Mouse (Mus musculus) myocyte (in vitro differentiated cells): ENCODE measurements around the gene Wdr95. TPM values are rescaled to one million over a fixed set of nuclear protein-coding genes. Genes with fewer than 3 reads are reported as not detected.

Source experiments
- H3K27me3 ChIP-seq: one replicate; pipeline ENCODE4 v1.6.1; 2011; ENCODE audit not compliant: control insufficient read depth, insufficient read depth, insufficient read length
- H3K36me3 ChIP-seq: one replicate; pipeline ENCODE4 v1.6.1; 2011; ENCODE audit not compliant: control insufficient read depth, insufficient read depth
- H3K4me2 ChIP-seq: one replicate; pipeline ENCODE4 v1.6.1; 2011; ENCODE audit warnings: low read depth, control low read depth
- H3K4me3 ChIP-seq: one replicate; pipeline ENCODE4 v1.5.1; 2011; ENCODE audit warnings: mild to moderate bottlenecking, control low read depth, moderate library complexity
- H3K79me2 ChIP-seq: one replicate; pipeline ENCODE4 v1.6.1; 2011; ENCODE audit not compliant: control insufficient read depth, insufficient read depth
- H3ac ChIP-seq: one replicate; pipeline ENCODE4 v1.6.1; 2011; ENCODE audit not compliant: control insufficient read depth, insufficient read length
- CEBPB ChIP-seq: IDR thresholded peaks from 2 replicates; pipeline ENCODE4 v1.6.1; 2011; ENCODE audit warnings: mild to moderate bottlenecking, moderate library complexity; ENCODE audit not compliant: poor library complexity, insufficient read depth, severe bottlenecking
- E2F4 ChIP-seq: IDR thresholded peaks from one replicate; pipeline ENCODE4 v1.6.1; 2011; ENCODE audit warnings: mild to moderate bottlenecking, control low read depth, moderate library complexity; ENCODE audit not compliant: insufficient read depth
- MAX ChIP-seq: IDR thresholded peaks from one replicate; pipeline ENCODE4 v1.6.1; 2011; ENCODE audit warnings: low read depth, mild to moderate bottlenecking, control low read depth
- MYOD1 ChIP-seq, 3 experiments: IDR thresholded peaks; one replicate each; pipeline ENCODE4 v1.6.1; 2011; ENCODE audit warnings: control low read depth in 2 of 3, low read depth in 2 of 3, mild to moderate bottlenecking in 2 of 3, moderate library complexity in 1 of 3; ENCODE audit not compliant: insufficient read length in 2 of 3, control insufficient read depth in 1 of 3
- MYOG ChIP-seq, 3 experiments: IDR thresholded peaks; one replicate each; pipeline ENCODE4 v1.6.1; 2011; ENCODE audit warnings: control low read depth in 2 of 3, low read depth in 2 of 3, mild to moderate bottlenecking in 2 of 3; ENCODE audit not compliant: insufficient read length in 2 of 3, control insufficient read depth in 1 of 3, insufficient read depth in 1 of 3
- POLR2A ChIP-seq: IDR thresholded peaks from one replicate; pipeline ENCODE4 v1.6.1; 2011; ENCODE audit warnings: low read depth, mild to moderate bottlenecking, control low read depth, moderate library complexity; ENCODE audit not compliant: insufficient read length
- POLR2AphosphoS2 ChIP-seq: IDR thresholded peaks from one replicate; pipeline ENCODE4 v1.6.1; 2011; ENCODE audit warnings: low read depth, control low read depth; ENCODE audit not compliant: insufficient read length
- REST ChIP-seq: IDR thresholded peaks from one replicate; pipeline ENCODE4 v1.6.1; 2011; ENCODE audit warnings: mild to moderate bottlenecking, control low read depth, moderate library complexity; ENCODE audit not compliant: insufficient read depth, insufficient read length
- SRF ChIP-seq: IDR thresholded peaks from one replicate; pipeline ENCODE4 v1.6.1; 2011; ENCODE audit warnings: low read depth; ENCODE audit not compliant: control insufficient read depth, insufficient read length
- TCF12 ChIP-seq: IDR thresholded peaks from one replicate; pipeline ENCODE4 v1.6.1; 2011; ENCODE audit warnings: mild to moderate bottlenecking, control low read depth; ENCODE audit not compliant: poor library complexity, insufficient read depth, severe bottlenecking
- TCF3 ChIP-seq: IDR thresholded peaks from one replicate; pipeline ENCODE4 v1.6.1; 2011; ENCODE audit warnings: low read depth, control low read depth; ENCODE audit not compliant: insufficient read length
- USF1 ChIP-seq: IDR thresholded peaks from one replicate; pipeline ENCODE4 v1.6.1; 2011; ENCODE audit warnings: low read depth, mild to moderate bottlenecking, control low read depth, moderate library complexity
- polyA plus RNA-seq: library from polyadenylated mRNA; unstranded; fragments of >200 nt; fragmentation: generic; extraction: Trizol; gene quantifications from one replicate; pipeline ENCODE4 v1.2.1, GENCODE M21; 2012; ENCODE audit warnings: missing spikeins

The Wdr95 gene
- polyA plus RNA-seq, 1 experiment = 0.07 TPM

DNA sequence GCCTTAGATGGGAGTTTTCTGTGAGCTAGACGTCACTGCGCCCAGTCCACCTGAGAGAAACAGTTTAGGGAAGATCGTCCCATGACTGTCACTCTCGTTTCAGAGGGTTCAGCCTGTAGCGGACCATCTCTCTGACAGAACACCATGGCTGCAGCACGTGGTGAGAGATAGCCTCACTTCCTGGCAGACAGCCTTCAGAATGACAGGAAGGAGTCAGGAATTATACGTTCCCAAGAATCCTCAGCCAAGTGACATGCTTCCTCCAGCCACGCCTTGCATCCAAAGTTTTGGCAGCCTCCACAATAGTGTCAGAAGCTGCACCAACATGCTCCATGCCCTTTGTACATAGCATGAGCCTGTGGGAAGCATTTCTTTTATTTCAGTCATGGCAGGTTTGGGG is 10.1 kb downstream of the Wdr95 start:
- no peak overlapping the region for H3K4me3 ChIP-seq
- no peaks in the 10 kb centered on the region for H3K36me3 ChIP-seq
- H3ac ChIP-seq = no peak overlapping the region
- no peaks in the 10 kb centered on the region for H3K27me3 ChIP-seq
- H3K4me2 ChIP-seq = peak overlapping the region; percentile 25
- TF ChIP-seq MYOG (IDR thresholded peaks at IDR 0.05; ENCODE audit: control insufficient read depth in 1 of 3, insufficient read depth in 1 of 3, insufficient read length in 2 of 3, low read depth in 2 of 3) = no peak
- TF ChIP-seq MYOD1 (IDR thresholded peaks at IDR 0.05; ENCODE audit: control insufficient read depth in 1 of 3, insufficient read length in 2 of 3, low read depth in 2 of 3) = no peak
- no peak for TF ChIP-seq POLR2A
- no peak for TF ChIP-seq REST
- TF ChIP-seq CEBPB = no peak
- no peak for TF ChIP-seq E2F4
- no peak for TF ChIP-seq POLR2AphosphoS2
- no peak for TF ChIP-seq TCF3
- TF ChIP-seq SRF = no peak
- TF ChIP-seq TCF12 = no peak
- no peak for TF ChIP-seq MAX
- TF ChIP-seq USF1 = no peak
- no peaks in the 10 kb centered on the region for H3K79me2 ChIP-seq

DNA sequence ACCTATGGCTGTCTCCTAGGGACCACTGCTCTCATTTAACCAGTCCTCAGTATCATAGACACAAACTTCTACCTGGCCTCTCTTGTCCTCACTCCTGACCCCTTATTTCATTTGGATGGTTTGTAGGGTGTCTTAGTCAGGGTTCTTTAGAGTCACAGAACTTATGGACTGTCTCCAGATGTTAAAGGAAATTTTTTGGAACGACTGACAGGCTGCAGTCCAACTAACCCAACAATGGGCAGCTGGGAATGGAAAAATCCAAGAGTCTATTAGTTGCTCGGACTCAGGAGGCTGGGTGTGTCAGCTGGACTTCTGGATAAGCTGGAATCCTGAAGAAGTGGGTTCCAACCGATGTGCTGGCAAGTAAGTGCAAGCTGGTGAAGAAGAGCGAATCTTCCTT is 10.6 kb downstream of the Wdr95 start:
- TF ChIP-seq CEBPB = no peak
- TF ChIP-seq TCF12 = no peak
- TF ChIP-seq REST = no peak
- no peak for TF ChIP-seq MYOD1 (IDR thresholded peaks at IDR 0.05; ENCODE audit: control insufficient read depth in 1 of 3, insufficient read length in 2 of 3, low read depth in 2 of 3)
- no peak for TF ChIP-seq SRF
- no peak for TF ChIP-seq MAX
- TF ChIP-seq E2F4 = no peak
- no peak for TF ChIP-seq MYOG (IDR thresholded peaks at IDR 0.05; ENCODE audit: control insufficient read depth in 1 of 3, insufficient read depth in 1 of 3, insufficient read length in 2 of 3, low read depth in 2 of 3)
- TF ChIP-seq USF1 = no peak
- TF ChIP-seq POLR2A = no peak
- no peak for TF ChIP-seq TCF3
- no peak for TF ChIP-seq POLR2AphosphoS2

DNA sequence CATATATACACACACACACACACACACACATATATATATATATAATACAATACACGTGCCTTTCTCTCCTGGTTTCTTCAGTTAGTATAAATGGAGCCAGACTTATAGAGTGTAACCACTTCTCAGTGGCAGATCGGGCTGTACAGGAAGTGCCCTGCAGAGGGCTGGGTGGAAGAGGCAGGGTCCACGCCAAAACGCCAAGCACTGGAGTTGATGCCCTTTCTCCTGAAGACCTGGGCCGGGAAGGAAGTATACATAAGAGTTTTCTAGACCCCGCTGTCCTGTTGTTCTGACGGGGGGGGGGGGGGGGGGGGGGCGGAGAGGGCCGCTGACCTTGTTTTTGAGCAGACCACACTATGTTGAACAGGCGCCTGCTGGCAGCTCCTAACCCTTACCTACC is 22.7 kb downstream of the Wdr95 start:
- Histone ChIP-seq H3K27me3 (peaks cover 16% of the 10 kb centered on the region), H3K36me3 (no peaks in the 10 kb centered on the region), H3K4me2 (no peak overlapping the region), H3ac (no peak overlapping the region), H3K4me3 (no peak overlapping the region), H3K79me2 (no peaks in the 10 kb centered on the region)
- TF ChIP-seq SRF (no peak), REST (no peak), CEBPB (no peak), MAX (no peak), POLR2A (no peak), POLR2AphosphoS2 (no peak), E2F4 (no peak), MYOD1 (IDR thresholded peaks at IDR 0.05; ENCODE audit: control insufficient read depth in 1 of 3, insufficient read length in 2 of 3, low read depth in 2 of 3) (no peak), MYOG (IDR thresholded peaks at IDR 0.05; ENCODE audit: control insufficient read depth in 1 of 3, insufficient read depth in 1 of 3, insufficient read length in 2 of 3, low read depth in 2 of 3) (no peak), USF1 (no peak), TCF12 (no peak), TCF3 (no peak)

More for the DNA sequence above, 10.6 kb downstream of the Wdr95 start:
- H3ac ChIP-seq = no peak overlapping the region
- no peak overlapping the region for H3K4me2 ChIP-seq
- no peaks in the 10 kb centered on the region for H3K27me3 ChIP-seq
- H3K36me3 ChIP-seq = no peaks in the 10 kb centered on the region
- H3K79me2 ChIP-seq = no peaks in the 10 kb centered on the region
- H3K4me3 ChIP-seq = no peak overlapping the region

DNA sequence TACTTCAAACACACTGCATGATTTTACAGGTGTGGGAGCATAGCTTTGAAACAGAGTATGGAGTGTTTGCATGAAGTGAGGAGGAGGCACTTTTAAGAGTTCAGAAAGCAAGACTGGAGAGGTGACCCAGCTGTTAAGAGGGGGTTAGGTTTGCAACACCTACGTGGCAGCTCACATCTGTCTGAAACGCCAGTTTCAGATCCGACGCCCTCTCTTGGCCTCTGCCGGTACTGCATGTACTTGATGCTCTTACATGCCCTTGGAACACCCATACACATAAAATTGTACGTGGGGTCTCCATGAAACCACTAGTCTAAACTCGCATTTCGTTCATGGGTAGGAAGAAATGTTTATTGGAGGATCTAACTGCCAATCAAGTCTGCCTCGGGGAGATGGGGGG is 24.3 kb downstream of the Wdr95 start:
- TF ChIP-seq TCF12 = no peak

DNA sequence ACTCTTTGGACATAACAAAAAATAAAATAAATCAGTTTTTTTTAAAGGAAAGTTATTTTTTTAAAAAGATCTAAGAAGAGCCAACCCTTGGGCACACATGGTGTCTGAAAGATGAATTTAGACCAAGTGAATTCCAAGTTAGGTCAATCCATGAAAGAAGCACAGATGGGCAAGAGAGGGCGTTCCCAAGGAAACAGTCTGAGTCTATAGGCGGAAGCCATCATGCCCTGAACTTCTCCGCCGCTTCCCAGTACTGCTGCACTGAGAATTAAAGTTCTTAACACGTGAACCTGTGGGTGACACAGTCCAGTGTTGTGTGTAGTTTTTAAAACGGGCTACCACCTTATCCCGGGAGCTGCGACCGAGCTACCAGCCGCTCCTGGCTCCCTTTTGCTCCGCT is 24.9 kb downstream of the Wdr95 start:
- Histone ChIP-seq H3K4me2 (no peak overlapping the region), H3K27me3 (peaks cover 16% of the 10 kb centered on the region), H3K36me3 (no peaks in the 10 kb centered on the region), H3K79me2 (no peaks in the 10 kb centered on the region), H3ac (no peak overlapping the region), H3K4me3 (no peak overlapping the region)
- no peak for TF ChIP-seq REST
- no peak for TF ChIP-seq MYOD1 (IDR thresholded peaks at IDR 0.05; ENCODE audit: control insufficient read depth in 1 of 3, insufficient read length in 2 of 3, low read depth in 2 of 3)
- TF ChIP-seq CEBPB = no peak
- no peak for TF ChIP-seq TCF3
- TF ChIP-seq E2F4 = no peak
- TF ChIP-seq POLR2AphosphoS2 = no peak
- no peak for TF ChIP-seq SRF
- TF ChIP-seq POLR2A = no peak
- no peak for TF ChIP-seq USF1
- TF ChIP-seq MYOG (IDR thresholded peaks at IDR 0.05; ENCODE audit: control insufficient read depth in 1 of 3, insufficient read depth in 1 of 3, insufficient read length in 2 of 3, low read depth in 2 of 3) = no peak
- no peak for TF ChIP-seq TCF12

More for the DNA sequence above, 24.3 kb downstream of the Wdr95 start:
- Histone ChIP-seq H3K4me3 (no peak overlapping the region), H3K27me3 (peaks cover 16% of the 10 kb centered on the region), H3K79me2 (no peaks in the 10 kb centered on the region), H3ac (no peak overlapping the region), H3K4me2 (no peak overlapping the region), H3K36me3 (no peaks in the 10 kb centered on the region)
